Mouse (Mus musculus) limb, embryonic 13.5 days (tissue): ENCODE data around the gene Ryr3. TPM values are rescaled to one million over a fixed set of nuclear protein-coding genes. Genes with fewer than 3 reads are reported as not detected.
A peak's percentile ranks its signal among the peaks of the same experiment; 100 is the strongest.

Source experiments
- ATAC-seq: fragments of 200-750 bp; cut with Nextera tagmentation; 2 replicates; pipeline ENCODE4 v1.8.0; 2017; ENCODE audit warnings: low read depth, moderate number of reproducible peaks, moderate TSS enrichment; ENCODE audit not compliant: low FRiP score
- H3K27ac ChIP-seq: fragments of 300-500 bp; sonication (generic); 2 replicates; pipeline ENCODE4 v1.5.1; 2015; ENCODE audit warnings: inconsistent platforms, mild to moderate bottlenecking, moderate library complexity
- H3K27me3 ChIP-seq: fragments of 300-500 bp; sonication (generic); 2 replicates; pipeline ENCODE4 v1.6.1; 2015; ENCODE audit warnings: mild to moderate bottlenecking, inconsistent platforms
- H3K36me3 ChIP-seq: fragments of 300-500 bp; sonication (generic); 2 replicates; pipeline ENCODE4 v1.6.1; 2015; ENCODE audit warnings: inconsistent platforms, mild to moderate bottlenecking, moderate library complexity
- H3K4me1 ChIP-seq: fragments of 300-500 bp; sonication (generic); 2 replicates; pipeline ENCODE4 v1.6.1; 2015; ENCODE audit warnings: inconsistent platforms
- H3K4me2 ChIP-seq: fragments of 300-500 bp; sonication (generic); replicated peaks from 2 replicates; pipeline ENCODE4 v1.6.1; 2015; ENCODE audit warnings: inconsistent platforms, mild to moderate bottlenecking, moderate library complexity
- H3K4me3 ChIP-seq: fragments of 300-500 bp; sonication (generic); 2 replicates; pipeline ENCODE4 v1.5.1; 2015; ENCODE audit warnings: moderate library complexity, mild to moderate bottlenecking, inconsistent platforms
- H3K9ac ChIP-seq: fragments of 300-500 bp; sonication (generic); 2 replicates; pipeline ENCODE4 v1.6.1; 2015; ENCODE audit warnings: mild to moderate bottlenecking, inconsistent platforms
- H3K9me3 ChIP-seq: fragments of 300-500 bp; sonication (generic); 2 replicates; pipeline ENCODE4 v1.6.1; 2016; ENCODE audit warnings: inconsistent platforms
- WGBS: fragments of 180-500 bp; shearing (Covaris S2); methylation state at CpG from one replicate; pipeline ENCODE4 v1.1.7; 2015; 5-methylcytosine and 5-hydroxymethylcytosine counted together
- polyA plus RNA-seq: library from polyadenylated mRNA; unstranded; fragments of >200 nt; fragmentation: Nextera tagmentation; extraction: Ambion mirVana; gene quantifications from 2 replicates; pipeline ENCODE4 v1.2.1, GENCODE M21; 2015

Gene Ryr3
- polyA plus RNA-seq, 1 experiment from 2014 or later = 0.98 TPM

DNA sequence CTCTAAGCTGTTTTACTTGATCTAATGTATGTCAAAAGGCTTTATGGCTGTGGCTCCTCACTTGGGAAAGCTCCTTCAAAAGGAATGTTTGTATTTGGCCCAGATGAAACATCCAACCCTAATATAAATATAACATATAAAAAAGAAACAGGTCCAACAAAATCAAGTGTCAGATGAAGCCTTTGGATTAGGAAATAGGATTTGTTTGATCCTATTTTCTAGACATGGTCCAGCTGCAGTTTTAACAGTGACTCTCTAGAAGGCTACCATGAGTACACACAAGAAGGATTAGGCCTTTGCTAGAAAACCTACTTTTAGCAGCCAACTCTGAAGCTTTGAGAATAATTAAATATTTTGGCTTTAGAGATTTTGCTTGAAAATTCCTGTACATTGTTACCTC is 38.8 kb downstream of the Ryr3 start:
- H3K27ac ChIP-seq = no peak overlapping the region
- ATAC-seq = no peak
- H3K9me3 ChIP-seq = no peaks in the 10 kb centered on the region

DNA sequence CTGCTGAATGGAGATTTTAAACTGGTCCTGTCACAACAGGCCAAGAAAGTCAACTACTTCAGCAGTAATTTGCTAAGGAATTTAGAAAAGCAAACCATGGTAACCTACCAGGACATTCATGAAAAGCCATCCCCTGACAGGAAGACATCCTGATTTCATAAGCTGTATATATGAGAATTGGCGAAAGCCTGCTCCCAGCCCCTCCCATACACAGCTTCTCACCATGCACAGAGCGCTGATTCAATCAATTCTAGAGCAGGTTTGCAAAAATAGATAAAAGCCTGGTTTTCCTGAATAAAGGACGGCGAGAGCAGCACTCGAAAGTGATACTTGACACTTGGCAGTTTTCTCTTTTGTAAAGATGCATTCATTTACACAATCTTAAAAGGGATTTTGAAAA is 40.6 kb downstream of the Ryr3 start:
- ATAC-seq = no peak
- Histone ChIP-seq H3K9me3 (no peaks in the 10 kb centered on the region), H3K4me2 (no peak overlapping the region), H3K4me3 (no peak overlapping the region), H3K4me1 (no peaks in the 10 kb centered on the region), H3K27ac (no peak overlapping the region), H3K36me3 (no peaks in the 10 kb centered on the region), H3K27me3 (no peaks in the 10 kb centered on the region), H3K9ac (no peak overlapping the region)
- 89% methylated on average over 5 of the region's 5 CpGs for WGBS

More for the DNA sequence above, 38.8 kb downstream of the Ryr3 start:
- no peaks in the 10 kb centered on the region for H3K4me1 ChIP-seq
- no peak overlapping the region for H3K4me2 ChIP-seq
- no peaks in the 10 kb centered on the region for H3K27me3 ChIP-seq
- H3K4me3 ChIP-seq = no peak overlapping the region
- no peak overlapping the region for H3K9ac ChIP-seq
- H3K36me3 ChIP-seq = no peaks in the 10 kb centered on the region

DNA sequence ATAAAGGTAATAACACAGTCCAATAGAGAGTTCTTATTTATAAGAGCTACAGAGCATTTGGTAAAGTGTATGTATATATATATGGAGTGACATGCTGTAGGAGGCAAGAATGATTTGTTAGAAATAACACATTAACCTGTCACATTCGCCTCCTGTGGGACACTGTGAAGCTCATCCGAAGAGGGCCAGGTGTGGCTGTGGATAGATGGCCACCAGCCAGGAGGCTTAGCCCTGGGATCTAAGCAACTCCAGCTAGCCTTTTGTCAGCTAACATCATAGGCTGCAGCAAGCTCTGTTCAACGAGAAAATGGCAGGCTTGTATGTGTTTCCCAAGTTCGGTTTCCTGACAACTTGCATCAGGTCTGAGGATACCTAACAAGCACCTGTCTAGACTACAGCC is 48.8 kb downstream of the Ryr3 start:
- Histone ChIP-seq H3K27ac (no peak overlapping the region), H3K27me3 (no peaks in the 10 kb centered on the region), H3K4me2 (no peak overlapping the region), H3K36me3 (no peaks in the 10 kb centered on the region), H3K4me1 (no peaks in the 10 kb centered on the region), H3K9ac (no peak overlapping the region), H3K9me3 (no peaks in the 10 kb centered on the region), H3K4me3 (no peak overlapping the region)
- 77% methylated on average over 4 of the region's 4 CpGs for WGBS
- no peak for ATAC-seq

DNA sequence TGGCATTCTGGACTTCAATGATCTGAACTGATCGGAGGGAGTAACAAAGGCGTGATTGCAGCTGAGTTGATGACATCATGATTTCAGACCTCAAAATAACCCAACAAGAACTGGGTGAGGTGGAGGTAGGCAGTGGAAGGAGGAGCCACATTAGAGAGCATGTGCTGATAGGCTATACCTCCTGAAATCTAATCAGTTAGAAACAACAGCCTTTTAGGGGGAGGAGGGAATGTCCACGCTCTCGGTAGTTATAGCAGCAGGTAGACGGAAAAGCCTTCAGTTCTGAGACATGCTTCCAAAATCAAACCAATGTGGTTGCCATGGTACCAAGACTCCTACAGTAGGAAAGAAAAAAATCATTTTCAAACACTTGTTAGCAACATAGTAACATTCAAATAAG is 55.4 kb downstream of the Ryr3 start:
- H3K4me1 ChIP-seq = no peaks in the 10 kb centered on the region
- no peaks in the 10 kb centered on the region for H3K9me3 ChIP-seq
- WGBS = 70% methylated on average over 5 of the region's 5 CpGs
- no peaks in the 10 kb centered on the region for H3K36me3 ChIP-seq
- no peaks in the 10 kb centered on the region for H3K27me3 ChIP-seq
- no peak for ATAC-seq
- no peak overlapping the region for H3K4me3 ChIP-seq
- no peak overlapping the region for H3K9ac ChIP-seq
- no peak overlapping the region for H3K4me2 ChIP-seq
- H3K27ac ChIP-seq = no peak overlapping the region

DNA sequence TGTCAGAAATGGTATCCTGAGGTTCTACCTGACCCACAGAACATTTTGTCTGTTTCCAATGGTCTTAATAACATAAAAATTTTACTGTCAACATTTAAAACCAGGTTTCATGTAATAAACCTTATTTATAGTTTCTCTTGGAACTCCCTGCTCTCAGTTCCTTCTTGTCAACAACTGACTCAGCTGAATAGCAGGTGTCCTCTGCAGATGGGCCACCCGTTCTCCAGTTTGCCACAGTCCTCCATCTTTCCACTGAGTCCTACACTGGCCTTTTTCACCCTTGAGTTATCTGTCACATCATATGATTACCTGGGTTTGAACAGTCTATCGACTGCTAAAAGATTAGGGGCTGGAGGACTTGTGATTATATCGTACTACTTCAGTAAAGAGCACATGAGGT is 79.1 kb downstream of the Ryr3 start:
- Histone ChIP-seq H3K27ac (no peak overlapping the region), H3K4me3 (no peak overlapping the region), H3K4me1 (no peaks in the 10 kb centered on the region), H3K36me3 (no peaks in the 10 kb centered on the region), H3K9me3 (no peaks in the 10 kb centered on the region), H3K4me2 (no peak overlapping the region), H3K27me3 (no peaks in the 10 kb centered on the region), H3K9ac (no peak overlapping the region)
- WGBS = 77% methylated on average over 3 of the region's 3 CpGs
- no peak for ATAC-seq

DNA sequence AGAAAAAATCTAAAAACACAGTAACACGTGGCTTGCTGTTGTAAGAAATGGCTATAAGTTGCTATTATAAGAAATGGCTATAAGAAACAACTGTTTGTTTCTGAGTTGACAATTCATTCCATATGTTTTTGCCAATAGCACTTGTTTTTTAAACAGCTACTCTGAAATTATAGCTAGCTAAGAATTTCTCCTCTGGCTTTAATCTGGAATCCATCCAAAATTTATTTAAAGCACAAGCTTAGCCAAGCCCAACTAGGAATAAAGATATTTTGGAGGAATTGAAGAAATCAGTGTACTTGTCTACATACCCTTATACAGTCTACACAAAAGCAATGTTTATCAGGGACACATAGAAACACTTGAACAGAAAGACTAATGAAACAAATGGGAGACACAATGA is 93.4 kb downstream of the Ryr3 start:
- H3K27me3 ChIP-seq = no peaks in the 10 kb centered on the region
- H3K4me1 ChIP-seq = no peaks in the 10 kb centered on the region
- H3K4me2 ChIP-seq = no peak overlapping the region
- no peaks in the 10 kb centered on the region for H3K9me3 ChIP-seq
- no peak overlapping the region for H3K4me3 ChIP-seq
- no peak overlapping the region for H3K27ac ChIP-seq
- H3K9ac ChIP-seq = no peak overlapping the region
- 26% methylated on average over 1 of the region's 1 CpGs for WGBS
- ATAC-seq = no peak
- no peaks in the 10 kb centered on the region for H3K36me3 ChIP-seq

DNA sequence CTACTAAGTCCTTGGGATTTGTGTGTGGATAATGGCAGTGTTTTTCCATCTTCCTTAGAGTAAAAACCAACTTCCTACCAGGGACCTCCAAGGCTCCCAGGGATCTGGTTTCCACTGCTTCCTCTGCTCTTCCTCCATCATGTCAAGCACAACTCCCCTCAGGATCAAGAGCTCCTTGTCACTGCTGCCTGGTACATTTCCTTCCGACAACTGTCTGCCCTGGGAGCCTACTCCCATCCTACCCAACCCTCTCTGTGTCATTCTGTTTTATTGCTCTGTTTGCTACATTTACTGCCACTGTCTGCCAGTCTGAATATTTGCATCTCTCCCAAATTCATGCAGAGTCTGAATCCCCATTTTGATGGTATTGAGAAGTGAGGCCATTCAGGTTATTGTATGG is 97.8 kb downstream of the Ryr3 start:
- Histone ChIP-seq H3K27ac (no peak overlapping the region), H3K4me2 (no peak overlapping the region), H3K27me3 (no peaks in the 10 kb centered on the region), H3K9ac (no peak overlapping the region), H3K4me3 (no peak overlapping the region), H3K4me1 (no peaks in the 10 kb centered on the region), H3K36me3 (no peaks in the 10 kb centered on the region), H3K9me3 (no peaks in the 10 kb centered on the region)
- WGBS = 61% methylated on average over 1 of the region's 1 CpGs
- no peak for ATAC-seq

DNA sequence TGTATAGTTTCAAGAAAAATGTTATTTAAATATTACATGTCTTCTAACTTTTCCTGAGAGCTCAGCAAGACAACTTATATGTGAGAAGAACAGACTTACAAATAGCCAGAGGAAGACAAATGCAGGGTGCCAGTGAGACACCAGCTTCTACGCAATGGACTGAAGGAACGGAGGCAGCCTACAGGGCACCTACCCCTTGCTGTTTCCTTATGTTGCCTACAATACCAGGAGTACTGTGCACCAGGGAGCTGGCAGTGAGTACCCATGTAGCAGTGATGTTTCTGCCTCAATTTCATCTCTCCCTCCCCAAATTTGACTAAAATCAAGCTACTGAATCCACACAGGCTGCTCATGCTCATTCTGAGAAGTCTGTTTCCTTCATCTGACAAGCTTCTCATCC is 100.1 kb downstream of the Ryr3 start:
- Histone ChIP-seq H3K9me3 (no peaks in the 10 kb centered on the region), H3K36me3 (no peaks in the 10 kb centered on the region), H3K9ac (no peak overlapping the region), H3K27ac (no peak overlapping the region), H3K4me3 (no peak overlapping the region), H3K27me3 (no peaks in the 10 kb centered on the region), H3K4me2 (no peak overlapping the region), H3K4me1 (no peaks in the 10 kb centered on the region)
- no peak for ATAC-seq
- 100% methylated on average over 2 of the region's 2 CpGs for WGBS

DNA sequence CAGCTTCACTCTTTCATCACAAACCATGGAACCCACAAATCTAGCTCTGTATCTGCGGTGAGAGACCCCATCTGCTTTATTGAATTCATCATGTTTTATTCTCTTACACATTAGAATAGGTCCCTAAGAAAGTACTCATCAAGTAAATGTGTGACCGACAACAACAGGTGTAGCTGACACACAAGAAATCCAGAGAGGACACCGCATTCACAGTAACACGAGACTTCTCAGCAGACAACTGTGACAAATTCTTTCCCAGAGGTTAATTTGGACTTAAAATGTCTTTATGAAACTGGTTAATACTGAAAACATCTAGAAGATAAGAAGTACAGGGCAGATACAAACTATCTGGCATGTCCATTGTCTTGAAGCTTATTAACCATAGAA is 101.0 kb downstream of the Ryr3 start:
- Histone ChIP-seq H3K27me3 (no peaks in the 10 kb centered on the region), H3K4me3 (no peak overlapping the region), H3K9me3 (no peaks in the 10 kb centered on the region), H3K27ac (no peak overlapping the region), H3K4me1 (no peaks in the 10 kb centered on the region), H3K36me3 (no peaks in the 10 kb centered on the region), H3K4me2 (no peak overlapping the region), H3K9ac (no peak overlapping the region)
- WGBS = 89% methylated on average over 4 of the region's 4 CpGs
- no peak for ATAC-seq

DNA sequence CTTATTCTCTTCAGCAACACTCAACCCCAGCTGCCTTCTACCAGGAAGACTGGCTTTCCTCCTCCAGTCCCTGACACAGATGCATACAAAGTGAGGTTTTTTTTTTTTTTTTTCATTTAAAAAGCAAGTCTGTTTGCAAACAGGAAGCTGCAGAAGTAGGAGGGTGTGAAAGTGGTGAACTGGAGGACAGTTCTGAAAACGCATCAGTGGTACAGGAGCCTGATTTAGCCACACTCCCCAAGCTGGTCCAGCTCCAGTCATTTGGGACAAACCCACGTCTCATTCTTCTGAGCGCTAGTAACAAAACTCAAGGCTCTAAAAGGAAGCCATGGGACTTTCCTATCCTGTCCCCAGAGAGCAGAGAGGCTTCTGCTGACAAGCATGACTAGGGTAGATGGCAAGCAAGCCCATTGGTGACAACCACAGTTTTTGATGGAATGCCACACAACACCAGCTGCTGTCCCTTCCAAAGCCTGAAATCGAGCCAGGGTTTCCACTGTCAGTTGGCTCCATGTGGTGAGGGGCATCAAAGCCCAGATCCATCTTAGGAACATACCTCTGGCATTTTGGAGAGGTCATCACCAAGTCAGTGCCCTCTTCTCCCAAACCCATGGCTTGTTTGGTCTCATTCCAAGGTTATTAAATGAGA is 101.5 kb downstream of the Ryr3 start:
- no peak overlapping the region for H3K4me3 ChIP-seq
- H3K4me2 ChIP-seq = no peak overlapping the region
- H3K9me3 ChIP-seq = no peaks in the 10 kb centered on the region
- no peak overlapping the region for H3K27ac ChIP-seq
- H3K27me3 ChIP-seq = no peaks in the 10 kb centered on the region
- 87% methylated on average over 4 of the region's 4 CpGs for WGBS
- H3K9ac ChIP-seq = no peak overlapping the region
- ATAC-seq = peak; percentile 32; the same call in 1 of the 2 replicates
- H3K36me3 ChIP-seq = no peaks in the 10 kb centered on the region
- H3K4me1 ChIP-seq = no peaks in the 10 kb centered on the region

DNA sequence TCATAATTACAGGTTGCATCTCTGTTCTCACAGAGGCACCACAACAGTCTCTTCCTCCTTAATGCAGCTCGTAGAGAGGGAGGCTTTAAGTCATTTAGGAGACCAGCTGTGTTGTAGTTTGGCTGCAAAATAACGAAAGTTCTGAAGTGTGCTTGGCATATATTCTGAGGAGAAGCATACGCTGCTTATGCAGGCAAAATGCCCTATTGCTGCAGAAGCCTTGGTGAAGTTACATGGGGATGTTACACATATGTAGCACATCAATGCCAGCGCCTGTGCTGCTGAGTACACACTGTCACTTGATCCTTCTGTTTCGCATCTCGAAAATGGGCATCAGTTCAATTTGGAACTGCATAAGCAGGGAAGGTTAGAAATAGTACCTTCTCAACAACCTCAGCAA is 112.3 kb downstream of the Ryr3 start:
- 78% methylated on average over 6 of the region's 6 CpGs for WGBS
- ATAC-seq = no peak
- no peaks in the 10 kb centered on the region for H3K9me3 ChIP-seq

DNA sequence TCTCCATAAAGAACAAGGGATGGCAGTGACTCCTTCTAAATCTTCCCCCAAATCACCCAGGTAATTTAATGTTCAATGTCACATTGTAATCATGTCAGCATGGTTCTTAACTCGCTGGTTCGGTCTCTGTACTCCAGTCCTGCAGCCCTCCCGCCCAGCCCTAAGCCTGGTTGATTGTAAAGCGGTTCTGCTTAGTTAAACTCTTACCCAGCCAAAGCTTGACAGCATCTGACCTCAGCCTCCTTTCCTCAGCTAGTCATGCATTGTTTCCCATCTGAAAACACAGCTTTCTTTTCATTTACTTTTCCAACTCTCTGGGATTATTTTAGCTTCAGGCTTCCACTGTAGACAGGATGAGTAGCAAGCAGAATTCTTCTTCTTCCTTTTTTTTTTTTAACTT is 121.7 kb downstream of the Ryr3 start:
- Histone ChIP-seq H3K27me3 (no peaks in the 10 kb centered on the region), H3K9me3 (no peaks in the 10 kb centered on the region), H3K36me3 (no peaks in the 10 kb centered on the region), H3K27ac (no peak overlapping the region), H3K4me3 (no peak overlapping the region), H3K4me1 (no peaks in the 10 kb centered on the region), H3K9ac (no peak overlapping the region), H3K4me2 (no peak overlapping the region)
- WGBS = 76% methylated on average over 4 of the region's 4 CpGs
- ATAC-seq = no peak

More for the DNA sequence above, 112.3 kb downstream of the Ryr3 start:
- no peak overlapping the region for H3K9ac ChIP-seq
- H3K4me3 ChIP-seq = no peak overlapping the region
- H3K4me1 ChIP-seq = no peaks in the 10 kb centered on the region
- no peaks in the 10 kb centered on the region for H3K36me3 ChIP-seq
- no peak overlapping the region for H3K27ac ChIP-seq
- no peaks in the 10 kb centered on the region for H3K27me3 ChIP-seq
- no peak overlapping the region for H3K4me2 ChIP-seq

DNA sequence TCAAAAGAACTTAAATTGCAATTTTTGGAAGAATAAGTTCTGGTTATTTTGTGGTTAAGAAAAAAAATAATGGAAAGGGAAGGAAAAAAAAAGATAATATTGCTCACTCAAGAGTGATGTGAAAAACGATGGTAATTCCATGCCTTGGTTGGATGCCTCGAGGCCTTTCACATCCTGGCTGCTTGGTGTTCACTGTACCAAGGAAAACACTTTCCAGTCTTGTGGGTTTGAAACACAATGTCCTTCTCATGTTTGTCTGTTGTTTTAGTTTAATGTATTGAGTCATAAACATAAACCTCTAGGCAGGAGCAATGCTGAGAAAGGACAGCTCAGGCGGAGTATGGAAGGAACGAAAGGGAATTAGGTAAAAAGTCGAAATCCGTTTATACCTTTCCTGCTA is 122.8 kb downstream of the Ryr3 start:
- Histone ChIP-seq H3K4me3 (no peak overlapping the region), H3K27ac (no peak overlapping the region), H3K36me3 (no peaks in the 10 kb centered on the region), H3K4me2 (no peak overlapping the region), H3K9me3 (no peaks in the 10 kb centered on the region), H3K27me3 (no peaks in the 10 kb centered on the region), H3K4me1 (no peaks in the 10 kb centered on the region), H3K9ac (no peak overlapping the region)
- 88% methylated on average over 6 of the region's 6 CpGs for WGBS
- ATAC-seq = no peak
